Mouse (Mus musculus) megakaryocyte, embryonic 14.5 days (primary cell): ENCODE results near the gene Tcp1.

Experiments
- FLI1 ChIP-seq: IDR thresholded peaks from 2 replicates; pipeline ENCODE4 v1.6.1; 2012; ENCODE audit warnings: low read length, inconsistent platforms, mixed read lengths
- GATA1 ChIP-seq: IDR thresholded peaks from 3 replicates; pipeline ENCODE4 v1.6.1; 2012; ENCODE audit warnings: mixed read lengths, low read length, inconsistent platforms, borderline replicate concordance

- no peak for TF ChIP-seq GATA1
- TF ChIP-seq FLI1: no peak
Observed at GRCm38 (mm10) chr17:12891054-12891453, 24.4 kb upstream of the Tcp1 start.
